Mouse (Mus musculus): Measurements from ENCODE around the gene Polrmt.

Gene Polrmt

DNA sequence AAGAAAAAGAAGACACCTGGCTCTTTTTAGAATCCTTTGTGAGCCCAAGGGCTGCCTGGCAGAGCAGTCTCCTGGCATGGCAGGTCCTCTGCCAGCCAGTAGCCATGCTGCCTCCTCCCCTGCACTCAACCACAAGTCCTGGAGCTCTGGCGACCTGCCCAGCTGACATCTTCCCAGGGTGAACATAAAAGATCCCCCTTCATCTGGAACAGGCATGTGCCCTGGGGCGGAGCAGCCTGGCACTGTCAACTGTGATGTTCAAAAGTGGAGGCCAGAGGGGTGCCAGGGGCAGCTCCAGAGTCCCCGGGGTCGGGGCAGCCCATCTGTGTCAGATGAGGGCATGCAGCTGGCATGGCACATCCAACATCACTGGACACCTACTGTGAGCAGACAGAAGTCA lies 31.4 kb downstream of the Polrmt start:
- Histone ChIP-seq H3K4me1 (replicated peaks; ENCODE audit: low read depth, low read length) (peaks cover 51% of the 10 kb centered on the region), H3K4me3 (replicated peaks; ENCODE audit: low read length) (no peak overlapping the region), H3K36me3 (ENCODE audit: insufficient read depth, low read length) (peaks cover 29% of the 10 kb centered on the region), H3K9me3 (ENCODE audit: low read length) (no peaks in the 10 kb centered on the region), H3K27me3 (ENCODE audit: insufficient read depth, low read length) (peaks cover 42% of the 10 kb centered on the region)
- TF ChIP-seq POU5F1 (IDR thresholded peaks at IDR 0.05; ENCODE audit: borderline replicate concordance, low read length) (no peak), NANOG (IDR thresholded peaks at IDR 0.05; ENCODE audit: borderline replicate concordance, low read length) (no peak), CTCF (conservative IDR thresholded peaks at IDR 0.05; ENCODE audit: low read length) (no peak)

DNA sequence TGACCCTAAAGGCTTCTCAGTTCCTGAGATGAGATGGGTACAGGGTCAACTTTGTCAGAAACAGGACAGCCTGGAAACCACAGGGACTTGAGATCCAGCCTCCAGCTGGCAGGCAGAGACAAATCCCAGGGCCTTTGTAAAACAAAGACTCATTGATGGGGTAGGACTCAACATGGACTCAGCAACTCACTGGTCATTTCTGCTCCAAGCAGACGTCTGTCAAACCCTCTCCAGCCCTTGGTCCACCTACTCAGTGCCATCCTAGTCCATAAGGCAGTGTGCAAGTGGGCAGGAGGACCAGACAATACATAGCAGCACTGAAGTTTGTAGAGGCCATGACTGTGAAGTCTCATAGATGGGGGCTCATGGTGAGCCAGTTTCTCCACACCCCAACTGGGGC lies 33.2 kb downstream of the Polrmt start:
- H3K4me3 ChIP-seq (replicated peaks; ENCODE audit: low read length), result no peak overlapping the region
- no peak for TF ChIP-seq CTCF (conservative IDR thresholded peaks at IDR 0.05; ENCODE audit: low read length)
- TF ChIP-seq POU5F1 (IDR thresholded peaks at IDR 0.05; ENCODE audit: borderline replicate concordance, low read length), result no peak
- no peak for TF ChIP-seq NANOG (IDR thresholded peaks at IDR 0.05; ENCODE audit: borderline replicate concordance, low read length)
- H3K4me1 ChIP-seq (replicated peaks; ENCODE audit: low read depth, low read length), result peaks cover 68% of the 10 kb centered on the region
- peaks cover 33% of the 10 kb centered on the region for H3K27me3 ChIP-seq (ENCODE audit: insufficient read depth, low read length)
- H3K9me3 ChIP-seq (ENCODE audit: low read length), result no peaks in the 10 kb centered on the region
- peaks cover 45% of the 10 kb centered on the region for H3K36me3 ChIP-seq (ENCODE audit: insufficient read depth, low read length)

DNA sequence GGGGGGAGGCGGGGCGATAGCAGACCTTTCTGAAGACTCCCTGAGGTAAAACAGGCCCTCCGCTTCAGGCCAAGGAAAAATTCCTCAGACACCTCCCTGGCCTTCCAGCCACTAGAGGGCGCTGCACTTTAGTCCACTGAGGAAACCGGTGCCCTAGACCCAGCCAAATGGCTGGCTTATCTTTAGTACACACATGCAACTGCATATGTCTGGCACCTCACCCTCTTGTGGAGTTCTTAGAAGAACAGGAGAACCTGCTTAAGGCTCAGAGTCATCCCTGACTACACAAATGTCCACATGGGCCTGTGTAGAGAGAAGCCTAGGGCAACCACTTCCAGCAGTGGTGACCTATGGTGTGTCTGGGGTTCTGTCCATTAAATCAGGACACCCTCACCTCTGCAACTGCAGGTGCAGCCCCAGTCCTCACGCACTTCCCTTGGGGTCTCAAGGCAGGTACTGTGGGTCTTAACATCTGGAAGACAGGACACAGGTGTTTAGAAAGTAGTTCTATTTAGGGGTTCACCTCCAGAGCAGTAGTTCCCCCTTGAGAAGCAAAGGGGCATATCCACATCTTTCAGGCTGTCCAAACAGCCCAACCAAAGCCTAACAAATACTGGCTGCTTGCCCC lies 33.8 kb downstream of the Polrmt start:
- peaks cover 49% of the 10 kb centered on the region for H3K36me3 ChIP-seq (ENCODE audit: insufficient read depth, low read length)
- peaks cover 27% of the 10 kb centered on the region for H3K27me3 ChIP-seq (ENCODE audit: insufficient read depth, low read length)
- TF ChIP-seq CTCF (conservative IDR thresholded peaks at IDR 0.05; ENCODE audit: low read length), result peak; percentile 88
- no peak for TF ChIP-seq NANOG (IDR thresholded peaks at IDR 0.05; ENCODE audit: borderline replicate concordance, low read length)
- H3K4me1 ChIP-seq (replicated peaks; ENCODE audit: low read depth, low read length), result peaks cover 68% of the 10 kb centered on the region
- no peaks in the 10 kb centered on the region for H3K9me3 ChIP-seq (ENCODE audit: low read length)
- H3K4me3 ChIP-seq (replicated peaks; ENCODE audit: low read length), result no peak overlapping the region

DNA sequence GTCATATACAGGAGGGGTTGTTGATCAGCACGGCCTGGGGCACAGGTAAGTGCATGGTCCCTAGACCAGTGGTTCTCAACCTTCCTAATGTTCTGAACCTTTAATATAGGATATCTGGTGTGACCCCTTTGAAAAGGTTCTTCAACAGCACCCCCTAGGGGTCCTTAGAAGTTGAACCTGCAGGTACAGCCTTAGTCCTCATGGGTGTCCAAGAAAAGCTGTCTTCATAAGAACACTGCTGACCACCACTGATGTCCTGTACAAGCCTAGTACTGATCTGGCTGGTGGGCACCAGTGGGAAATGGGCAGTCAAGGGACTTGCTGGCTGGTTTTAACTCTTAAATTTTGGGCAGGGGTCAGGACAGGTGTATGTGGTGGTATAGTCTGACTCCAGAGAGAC lies 34.4 kb downstream of the Polrmt start:
- no peak for TF ChIP-seq POU5F1 (IDR thresholded peaks at IDR 0.05; ENCODE audit: borderline replicate concordance, low read length)
- TF ChIP-seq CTCF (conservative IDR thresholded peaks at IDR 0.05; ENCODE audit: low read length), result peak; percentile 40
- TF ChIP-seq NANOG (IDR thresholded peaks at IDR 0.05; ENCODE audit: borderline replicate concordance, low read length), result no peak

DNA sequence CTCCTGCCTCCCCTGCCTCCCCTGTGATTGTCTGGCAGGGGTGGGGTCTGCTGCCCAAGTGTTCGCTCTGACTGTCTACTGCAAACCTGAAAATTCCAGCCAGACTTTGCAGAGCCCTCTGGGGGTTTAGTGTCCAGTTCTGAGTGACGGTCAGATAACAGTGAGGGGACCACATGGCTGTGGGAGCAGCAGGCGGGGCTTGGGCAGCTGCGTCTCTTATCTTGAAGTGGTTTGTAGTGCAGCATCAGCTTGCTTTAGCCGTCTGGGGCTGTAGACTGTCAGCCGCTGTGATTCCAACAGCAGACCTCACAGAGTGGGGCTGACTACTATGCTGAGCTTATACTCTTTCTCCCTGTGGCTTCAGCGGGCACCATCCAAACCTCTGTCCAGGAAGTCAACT lies 37.1 kb downstream of the Polrmt start:
- H3K4me3 ChIP-seq (replicated peaks; ENCODE audit: low read length), result peak overlapping the region; percentile 63
- peaks cover 83% of the 10 kb centered on the region for H3K4me1 ChIP-seq (replicated peaks; ENCODE audit: low read depth, low read length)
- H3K9me3 ChIP-seq (ENCODE audit: low read length), result no peaks in the 10 kb centered on the region
- no peaks in the 10 kb centered on the region for H3K27me3 ChIP-seq (ENCODE audit: insufficient read depth, low read length)
- H3K36me3 ChIP-seq (ENCODE audit: insufficient read depth, low read length), result peaks cover 76% of the 10 kb centered on the region
- TF ChIP-seq CTCF (conservative IDR thresholded peaks at IDR 0.05; ENCODE audit: low read length), result no peak
- no peak for TF ChIP-seq POU5F1 (IDR thresholded peaks at IDR 0.05; ENCODE audit: borderline replicate concordance, low read length)
- no peak for TF ChIP-seq NANOG (IDR thresholded peaks at IDR 0.05; ENCODE audit: borderline replicate concordance, low read length)

More for the DNA sequence above, 34.4 kb downstream of the Polrmt start:
- Histone ChIP-seq H3K4me3 (replicated peaks; ENCODE audit: low read length) (no peak overlapping the region), H3K4me1 (replicated peaks; ENCODE audit: low read depth, low read length) (peaks cover 68% of the 10 kb centered on the region), H3K9me3 (ENCODE audit: low read length) (no peaks in the 10 kb centered on the region), H3K36me3 (ENCODE audit: insufficient read depth, low read length) (peaks cover 55% of the 10 kb centered on the region), H3K27me3 (ENCODE audit: insufficient read depth, low read length) (peaks cover 21% of the 10 kb centered on the region)

DNA sequence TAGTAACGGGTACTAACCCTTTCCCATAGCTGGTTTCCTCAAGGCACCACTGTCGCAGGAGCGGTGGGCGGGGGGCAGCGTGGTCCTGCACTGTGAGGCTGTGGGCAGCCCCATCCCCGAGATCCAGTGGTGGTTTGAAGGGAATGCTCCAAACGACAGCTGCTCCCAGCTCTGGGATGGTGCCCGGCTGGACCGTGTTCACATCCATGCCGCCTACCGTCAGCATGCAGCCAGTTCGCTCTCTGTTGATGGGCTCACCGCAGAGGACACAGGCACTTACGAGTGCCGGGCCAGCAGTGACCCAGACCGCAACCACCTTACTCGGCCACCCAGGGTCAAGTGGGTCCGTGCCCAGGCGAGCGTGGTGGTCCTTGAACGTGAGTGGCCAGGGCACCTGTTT lies 37.7 kb downstream of the Polrmt start:
- Histone ChIP-seq H3K4me3 (replicated peaks; ENCODE audit: low read length) (peak overlapping the region; percentile 63), H3K9me3 (ENCODE audit: low read length) (no peaks in the 10 kb centered on the region), H3K36me3 (ENCODE audit: insufficient read depth, low read length) (peaks cover 76% of the 10 kb centered on the region), H3K4me1 (replicated peaks; ENCODE audit: low read depth, low read length) (peaks cover 85% of the 10 kb centered on the region), H3K27me3 (ENCODE audit: insufficient read depth, low read length) (no peaks in the 10 kb centered on the region)
- TF ChIP-seq NANOG (IDR thresholded peaks at IDR 0.05; ENCODE audit: borderline replicate concordance, low read length) (no peak), POU5F1 (IDR thresholded peaks at IDR 0.05; ENCODE audit: borderline replicate concordance, low read length) (no peak), CTCF (conservative IDR thresholded peaks at IDR 0.05; ENCODE audit: low read length) (no peak)

DNA sequence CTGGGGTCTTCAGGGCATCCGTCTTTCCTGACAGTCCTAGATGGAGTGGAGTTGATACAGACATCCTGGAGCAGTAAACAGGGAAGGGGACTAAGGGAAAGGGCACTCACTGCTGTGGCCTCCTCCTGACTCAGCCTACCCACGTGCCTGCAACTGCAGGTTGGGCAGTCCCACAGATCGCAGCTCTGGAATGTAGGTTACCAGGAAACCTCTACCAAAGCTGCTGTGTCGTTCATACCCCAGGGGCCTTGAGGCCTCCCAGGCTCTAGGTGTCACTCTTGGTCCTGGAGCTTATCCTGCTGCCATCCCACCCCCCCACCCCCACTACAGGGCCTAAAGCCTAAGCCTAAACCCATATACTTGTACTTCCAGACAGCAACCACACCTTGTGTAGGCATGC lies 38.6 kb downstream of the Polrmt start:
- Histone ChIP-seq H3K27me3 (ENCODE audit: insufficient read depth, low read length) (no peaks in the 10 kb centered on the region), H3K4me1 (replicated peaks; ENCODE audit: low read depth, low read length) (peaks cover 81% of the 10 kb centered on the region), H3K36me3 (ENCODE audit: insufficient read depth, low read length) (peaks cover 74% of the 10 kb centered on the region), H3K4me3 (replicated peaks; ENCODE audit: low read length) (peak overlapping the region; percentile 96), H3K9me3 (ENCODE audit: low read length) (no peaks in the 10 kb centered on the region)
- TF ChIP-seq CTCF (conservative IDR thresholded peaks at IDR 0.05; ENCODE audit: low read length) (no peak), NANOG (IDR thresholded peaks at IDR 0.05; ENCODE audit: borderline replicate concordance, low read length) (no peak), POU5F1 (IDR thresholded peaks at IDR 0.05; ENCODE audit: borderline replicate concordance, low read length) (no peak)

DNA sequence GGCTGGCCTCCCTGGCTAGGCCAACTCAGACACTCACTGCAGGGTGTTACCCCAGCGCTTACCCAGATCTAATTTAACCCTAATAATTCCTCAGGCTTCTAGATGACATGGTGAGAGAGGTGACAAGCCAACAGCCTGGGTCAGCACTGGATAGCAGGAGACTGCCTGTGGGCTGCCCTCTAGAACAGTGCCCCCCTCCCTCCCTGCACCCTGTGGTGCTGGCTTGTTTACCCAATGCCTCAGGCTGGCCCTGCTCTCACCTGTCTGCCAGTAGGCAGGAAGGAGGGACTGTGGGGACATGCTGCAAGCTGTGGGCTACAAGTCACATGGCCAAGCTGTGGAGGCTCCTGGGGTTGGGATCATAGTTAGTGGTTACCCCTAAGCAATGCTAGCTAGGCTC lies 39.2 kb downstream of the Polrmt start:
- Histone ChIP-seq H3K4me1 (replicated peaks; ENCODE audit: low read depth, low read length) (peaks cover 77% of the 10 kb centered on the region), H3K27me3 (ENCODE audit: insufficient read depth, low read length) (no peaks in the 10 kb centered on the region), H3K36me3 (ENCODE audit: insufficient read depth, low read length) (peaks cover 71% of the 10 kb centered on the region), H3K4me3 (replicated peaks; ENCODE audit: low read length) (peak overlapping the region; percentile 96), H3K9me3 (ENCODE audit: low read length) (no peaks in the 10 kb centered on the region)
- no peak for TF ChIP-seq CTCF (conservative IDR thresholded peaks at IDR 0.05; ENCODE audit: low read length)

DNA sequence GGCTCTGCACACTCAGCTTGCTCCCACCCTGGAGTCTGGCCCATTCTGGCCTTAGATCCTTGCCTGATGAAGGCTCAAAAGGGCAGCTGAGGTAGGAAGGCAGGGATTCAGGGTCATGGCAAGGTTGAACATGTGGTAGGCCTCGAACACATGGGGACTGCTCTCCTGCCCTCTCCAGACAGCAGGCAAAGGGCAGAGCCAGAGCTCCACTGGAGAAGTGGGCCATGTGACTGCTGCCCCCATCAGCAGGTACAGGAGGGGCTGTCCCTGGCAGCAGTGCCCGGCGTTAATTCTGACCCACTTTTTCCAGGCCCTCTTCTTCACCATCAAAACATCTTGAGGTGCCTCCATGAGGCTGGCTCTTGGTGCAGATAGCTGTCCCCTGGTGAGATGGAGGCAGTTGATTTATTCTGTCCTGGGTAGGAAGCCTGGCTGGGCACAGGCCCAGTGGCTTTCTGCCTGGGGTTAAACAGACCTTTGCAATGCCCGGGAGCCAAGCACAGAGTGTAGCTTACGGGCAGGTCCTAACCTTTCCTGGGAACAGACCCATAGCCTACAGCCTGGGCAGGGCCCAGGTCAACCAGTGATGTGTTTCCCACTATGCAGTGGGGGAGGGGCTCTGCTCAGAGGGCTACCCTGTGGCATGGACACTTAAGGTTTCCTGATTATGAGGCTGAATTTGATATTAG lies 39.8 kb downstream of the Polrmt start:
- Histone ChIP-seq H3K36me3 (ENCODE audit: insufficient read depth, low read length) (peaks cover 65% of the 10 kb centered on the region), H3K4me1 (replicated peaks; ENCODE audit: low read depth, low read length) (peaks cover 74% of the 10 kb centered on the region), H3K4me3 (replicated peaks; ENCODE audit: low read length) (peak overlapping the region; percentile 96), H3K27me3 (ENCODE audit: insufficient read depth, low read length) (no peaks in the 10 kb centered on the region), H3K9me3 (ENCODE audit: low read length) (no peaks in the 10 kb centered on the region)
- no peak for TF ChIP-seq POU5F1 (IDR thresholded peaks at IDR 0.05; ENCODE audit: borderline replicate concordance, low read length)
- no peak for TF ChIP-seq NANOG (IDR thresholded peaks at IDR 0.05; ENCODE audit: borderline replicate concordance, low read length)
- no peak for TF ChIP-seq CTCF (conservative IDR thresholded peaks at IDR 0.05; ENCODE audit: low read length)

Measured in E14TG2a.4 (cell line).